Mouse (Mus musculus) lung, postnatal 25 days (tissue): ENCODE measurements at regions not wholly inside any gene's neighbourhood (a gene's known extent, or its start where the extent isn't known, plus 50 kb on each side); places are given as distances from the start of the nearest gene placed in this dataset.
A peak's percentile ranks its signal among the peaks of the same experiment; 100 is the strongest.

Source experiments
- DNase-seq: peaks from one replicate; pipeline ENCODE4 v3.0.0; 2022; ENCODE audit warnings: low spot score

GRCm38 (mm10) chr2:46168488-46168887 is 1051.3 kb upstream of the Zeb2 start:
- no peak for DNase-seq

GRCm38 (mm10) chr2:46149848-46150247 is 1032.7 kb upstream of the Zeb2 start:
- no peak for DNase-seq

- no peak for DNase-seq
These were observed 1002.7 kb upstream of the Zeb2 start for GRCm38 (mm10) chr2:46119871-46120270.

- no peak for DNase-seq
These were observed 989.8 kb upstream of the Zeb2 start for GRCm38 (mm10) chr2:46106991-46107390.

- DNase-seq = no peak
These were observed 948.0 kb upstream of the Zeb2 start for GRCm38 (mm10) chr2:46065034-46065802.

GRCm38 (mm10) chr2:46055729-46056128 is 938.5 kb upstream of the Zeb2 start:
- DNase-seq = no peak

GRCm38 (mm10) chr2:46054902-46055301 is 937.7 kb upstream of the Zeb2 start:
- DNase-seq = no peak

- DNase-seq = no peak
These were observed 904.7 kb upstream of the Zeb2 start for GRCm38 (mm10) chr2:46021854-46022253.

- DNase-seq = no peak
These were observed 896.6 kb upstream of the Zeb2 start for GRCm38 (mm10) chr2:46013771-46014269.

GRCm38 (mm10) chr2:46012716-46013115 is 895.5 kb upstream of the Zeb2 start:
- no peak for DNase-seq

GRCm38 (mm10) chr2:45975157-45975556 is 858.0 kb upstream of the Zeb2 start:
- DNase-seq = no peak

GRCm38 (mm10) chr2:45968635-45969034 is 851.4 kb upstream of the Zeb2 start:
- DNase-seq = no peak

GRCm38 (mm10) chr2:45956792-45957330 is 839.7 kb upstream of the Zeb2 start:
- DNase-seq = no peak

GRCm38 (mm10) chr2:45948758-45949157 is 831.6 kb upstream of the Zeb2 start:
- DNase-seq = no peak

- no peak for DNase-seq
These were observed 808.7 kb upstream of the Zeb2 start for GRCm38 (mm10) chr2:45925791-45926480.

GRCm38 (mm10) chr2:45908871-45909270 is 791.7 kb upstream of the Zeb2 start:
- no peak for DNase-seq

- no peak for DNase-seq
These were observed 787.5 kb upstream of the Zeb2 start for GRCm38 (mm10) chr2:45904623-45905235.

GRCm38 (mm10) chr2:45904090-45904489 is 786.9 kb upstream of the Zeb2 start:
- no peak for DNase-seq

- DNase-seq = no peak
These were observed 786.2 kb upstream of the Zeb2 start for GRCm38 (mm10) chr2:45903350-45903749.

GRCm38 (mm10) chr2:45901892-45902291 is 784.7 kb upstream of the Zeb2 start:
- no peak for DNase-seq

- DNase-seq = no peak
These were observed 767.5 kb upstream of the Zeb2 start for GRCm38 (mm10) chr2:45884680-45885079.

- no peak for DNase-seq
These were observed 761.5 kb upstream of the Zeb2 start for GRCm38 (mm10) chr2:45878656-45879055.

- peak; percentile 39 for DNase-seq
These were observed 742.7 kb upstream of the Zeb2 start for GRCm38 (mm10) chr2:45859901-45860331.
